Comparison of ENCODE assay signal across 20 mouse cellular contexts in genomic region chr12:99928311-99928710, GRCm38 (mm10). TPM values are rescaled to one million over a fixed set of nuclear protein-coding genes. Genes with fewer than 3 reads are reported as not detected.
A peak's percentile ranks its signal among the peaks of the same experiment; 100 is the strongest.
DNase-seq lines count a peak whose midpoint lies in the region.
"Had no signal": no experiment of that assay in that cellular context is flagged by ENCODE, and none has a peak within 500 bp of the region (broad histone marks: within the 10 kb centered on the region; RNA-seq: fewer than 3 reads in every experiment).

No protein-coding gene starts in this region.

- DNase-seq in left cerebral cortex, adult 11 months (ENCODE audit: low spot score), result peak; percentile 28
- no peak for DNase-seq in left cerebral cortex, postnatal 10 days (ENCODE audit: extremely low spot score in 1 of 2, low spot score in 2 of 2)
- DNase-seq in testis, postnatal 14 days (ENCODE audit: low spot score), result peak; percentile 24
- no peak for DNase-seq in testis, postnatal 10 days (ENCODE audit: low spot score)
- DNase-seq in left cerebral cortex, postnatal 36 days (ENCODE audit: low spot score in 2 of 2), result peak; percentile 45 to 60
- DNase-seq in thymus, postnatal 14 days, result no peak
- no peak for DNase-seq in cerebellum, postnatal 25 days
- DNase-seq: adrenal gland, postnatal 14 days; cerebellum, adult 2 months; cerebellum, postnatal 14 days; gastrocnemius, postnatal 10 days; heart, postnatal 10 days; kidney, adult 9 months; kidney, postnatal 10 days; layer of hippocampus, adult 9-11 months; liver, postnatal 0 days; lung, postnatal 36 days; thymus, adult 2 months had no signal

- intact Hi-C loops in left cerebral cortex, postnatal 10 days (cut with DNase I), result no loop called here
- intact Hi-C loops in left cerebral cortex, postnatal 36 days (cut with DNase I), result no loop called here

RNA-seq across cellular contexts. Expression of gene Kcnk13, which starts 36.0 kb away (rescaled TPM):
- 1 to 10 TPM; 3.5 to 4.1 TPM for total RNA-seq in left cerebral cortex, postnatal 10 days (2021)
- total RNA-seq in left cerebral cortex, postnatal 36 days (2021), result 1 to 10 TPM; 7.5 to 8.2 TPM
- total RNA-seq: hematopoietic stem cell, adult 5-6 weeks; MEL had no signal

RNA-seq across cellular contexts. Expression of gene Tdp1, which starts 44.0 kb away (rescaled TPM):
- total RNA-seq in left cerebral cortex, postnatal 10 days (2021), result 10 to 100 TPM; 28.2 to 30.9 TPM
- total RNA-seq in left cerebral cortex, postnatal 36 days (2021), result 10 to 100 TPM; 19.5 to 29.9 TPM

RNA-seq across cellular contexts. Expression of gene Efcab11, which starts 44.1 kb away (rescaled TPM):
- total RNA-seq in left cerebral cortex, postnatal 10 days (2021), result under 1 TPM; 0.49 to 0.73 TPM
- total RNA-seq in left cerebral cortex, postnatal 36 days (2021), result under 1 TPM; 0.32 to 0.41 TPM

Comparison
In these comparisons a context has a peak if more than half of its experiments do, and no peak if none do; other contexts are left out.
1. DNase-seq: peak in left cerebral cortex, adult 11 months (single experiment), testis, postnatal 14 days (single experiment) and left cerebral cortex, postnatal 36 days (2 of 2); none in left cerebral cortex, postnatal 10 days (0 of 2), testis, postnatal 10 days (single experiment), thymus, postnatal 14 days (single experiment) and cerebellum, postnatal 25 days (0 of 2).